Mouse (Mus musculus): ENCODE data around the gene Mrpl41. TPM values are rescaled to one million over a fixed set of nuclear protein-coding genes. Genes with fewer than 3 reads are reported as not detected.

The Mrpl41 gene
- total and polyA plus RNA-seq, 3 experiments = 102 to 103 TPM; not detected in 1

- DNase-seq (ENCODE audit: low read depth, low spot score) = no peak
- peak overlapping the region; percentile 89 for H3K9ac ChIP-seq (ENCODE audit: control insufficient read depth, low read depth, low read length, poor library complexity, severe bottlenecking)
- TF ChIP-seq POLR2AphosphoS2 (IDR thresholded peaks at IDR 0.05; ENCODE audit: low read length) (peak; percentile 18; the same call in 1 of the 2 replicates), SIN3A (IDR thresholded peaks at IDR 0.05; ENCODE audit: low read length) (0 out of 2 replicates have a peak, but pooled peaks have one; percentile 2), POLR2A (IDR thresholded peaks at IDR 0.05; ENCODE audit: control insufficient read depth in 1 of 2, insufficient read depth in 1 of 2, low read depth in 1 of 2, low read length in 2 of 2, poor library complexity in 1 of 2) (0 out of 4 replicates have a peak, but pooled peaks of 1 of the 2 experiments have one; percentile 9), MXI1 (IDR thresholded peaks at IDR 0.05; ENCODE audit: low read depth, low read length) (0 out of 2 replicates have a peak, but pooled peaks have one; percentile 9), ZC3H11A (IDR thresholded peaks at IDR 0.05; ENCODE audit: low read depth, low read length) (no peak)
- H3K4me3 ChIP-seq (ENCODE audit: control insufficient read depth in 1 of 2, insufficient read depth in 1 of 2, low read depth in 2 of 2, low read length in 2 of 2) = peak overlapping the region; percentile 76 to 95
- H3K27me3 ChIP-seq (ENCODE audit: control insufficient read depth in 1 of 2, insufficient read depth in 2 of 2, low read length in 2 of 2) = no peaks in the 10 kb centered on the region
- peaks cover 15 to 25% of the 10 kb centered on the region in 2 experiments for H3K36me3 ChIP-seq (ENCODE audit: control insufficient read depth in 1 of 2, insufficient read depth in 2 of 2, low read length in 2 of 2)
- peaks cover 27% of the 10 kb centered on the region for H3K79me2 ChIP-seq (ENCODE audit: control insufficient read depth, insufficient read depth, low read length, poor library complexity)
- peak overlapping the region; percentile 49 for H3K27ac ChIP-seq (ENCODE audit: control insufficient read depth, low read depth, low read length)
- H3K4me1 ChIP-seq (ENCODE audit: control insufficient read depth in 1 of 2, insufficient read depth in 2 of 2, low read length in 2 of 2) = peaks cover 14 to 26% of the 10 kb centered on the region in 2 experiments
- no peaks in the 10 kb centered on the region for H3K9me3 ChIP-seq (replicated peaks; ENCODE audit: insufficient read depth, low read length)
Observed at GRCm38 (mm10) chr2:24950189-24950535, 24.7 kb downstream of the Mrpl41 start.

- peak within 1 kb of the TSS; percentile 89 for H3K9ac ChIP-seq (ENCODE audit: control insufficient read depth, low read depth, low read length, poor library complexity, severe bottlenecking)
- H3K27ac ChIP-seq (ENCODE audit: control insufficient read depth, low read depth, low read length) = peak within 1 kb of the TSS; percentile 58
- peaks cover 9 to 25% of the 10 kb centered on the region in 2 experiments for H3K36me3 ChIP-seq (ENCODE audit: control insufficient read depth in 1 of 2, insufficient read depth in 2 of 2, low read length in 2 of 2)
- peaks cover 27% of the 10 kb centered on the region for H3K79me2 ChIP-seq (ENCODE audit: control insufficient read depth, insufficient read depth, low read length, poor library complexity)
- no peaks in the 10 kb centered on the region for H3K27me3 ChIP-seq (ENCODE audit: control insufficient read depth in 1 of 2, insufficient read depth in 2 of 2, low read length in 2 of 2)
- H3K4me3 ChIP-seq (ENCODE audit: control insufficient read depth in 1 of 2, insufficient read depth in 1 of 2, low read depth in 2 of 2, low read length in 2 of 2) = peak within 1 kb of the TSS; percentile 76 to 95
- DNase-seq (ENCODE audit: low read depth, low spot score) = peak; percentile 97
- no peaks in the 10 kb centered on the region for H3K9me3 ChIP-seq (replicated peaks; ENCODE audit: insufficient read depth, low read length)
- H3K4me1 ChIP-seq (ENCODE audit: control insufficient read depth in 1 of 2, insufficient read depth in 2 of 2, low read length in 2 of 2) = peaks cover 14 to 25% of the 10 kb centered on the region in 2 experiments
- peak; percentile 93 for TF ChIP-seq SIN3A (IDR thresholded peaks at IDR 0.05; ENCODE audit: low read length)
- no peak for TF ChIP-seq CTCF (IDR thresholded peaks at IDR 0.05 in 2 of 3, conservative IDR thresholded peaks at IDR 0.05 in 1 of 3; ENCODE audit: control insufficient read depth in 1 of 3, insufficient read depth in 1 of 3, low read depth in 2 of 3, low read length in 3 of 3, poor library complexity in 1 of 3, severe bottlenecking in 1 of 3)
- no peak; the same call in 1 of the 2 replicates for TF ChIP-seq ELF1 (IDR thresholded peaks at IDR 0.05; ENCODE audit: low read depth, low read length)
- no peak for TF ChIP-seq RAD21 (IDR thresholded peaks at IDR 0.05; ENCODE audit: low read depth, low read length)
- TF ChIP-seq POLR2AphosphoS2 (IDR thresholded peaks at IDR 0.05; ENCODE audit: low read length) = peak; percentile 27; the same call in 1 of the 2 replicates
- TF ChIP-seq CHD2 (IDR thresholded peaks at IDR 0.05; ENCODE audit: low read length) = no peak
- TF ChIP-seq POLR2AphosphoS5 (IDR thresholded peaks at IDR 0.05; ENCODE audit: borderline replicate concordance, low read depth, low read length) = no peak
- no peak for TF ChIP-seq EP300 (IDR thresholded peaks at IDR 0.05; ENCODE audit: low read depth in 1 of 2, low read length in 2 of 2)
- TF ChIP-seq UBTF (IDR thresholded peaks at IDR 0.05; ENCODE audit: borderline replicate concordance, insufficient read depth, low read depth, low read length) = 0 out of 2 replicates have a peak, but pooled peaks have one; percentile 14
- TF ChIP-seq E2F4 (IDR thresholded peaks at IDR 0.05; ENCODE audit: borderline replicate concordance, low read depth, low read length) = peak; percentile 90; the same call in 1 of the 2 replicates
- no peak for TF ChIP-seq MAZ (IDR thresholded peaks at IDR 0.05; ENCODE audit: low read depth, low read length)
- TF ChIP-seq JUND (IDR thresholded peaks at IDR 0.05; ENCODE audit: low read depth, low read length) = no peak
- peak; percentile 58 for TF ChIP-seq MAX (IDR thresholded peaks at IDR 0.05; ENCODE audit: low read length)
- TF ChIP-seq GABPA (IDR thresholded peaks at IDR 0.05; ENCODE audit: low read depth, low read length) = no peak
- no peak; the same call in 1 of the 2 replicates for TF ChIP-seq MYC (IDR thresholded peaks at IDR 0.05; ENCODE audit: low read depth, low read length)
- no peak; the same call in 1 of the 2 replicates for TF ChIP-seq ETS1 (IDR thresholded peaks at IDR 0.05; ENCODE audit: low read depth, low read length)
- no peak for TF ChIP-seq SMC3 (IDR thresholded peaks at IDR 0.05; ENCODE audit: low read depth, low read length)
- no peak for TF ChIP-seq MAFK (IDR thresholded peaks at IDR 0.05; ENCODE audit: borderline replicate concordance, low read depth, low read length)
- no peak for TF ChIP-seq RCOR1 (IDR thresholded peaks at IDR 0.05; ENCODE audit: low read depth, low read length)
- peak; percentile 100 for TF ChIP-seq NRF1 (IDR thresholded peaks at IDR 0.05; ENCODE audit: insufficient read depth, low read depth, low read length, poor library complexity, severe bottlenecking)
- peak; percentile 71 for TF ChIP-seq TBP (IDR thresholded peaks at IDR 0.05; ENCODE audit: low read depth, low read length)
- no peak for TF ChIP-seq MEF2A (IDR thresholded peaks at IDR 0.05; ENCODE audit: extremely low read depth, insufficient replicate concordance, low read depth, low read length, poor library complexity, severe bottlenecking)
- no peak for TF ChIP-seq ZNF384 (IDR thresholded peaks at IDR 0.05; ENCODE audit: low read depth, low read length)
- no peak for TF ChIP-seq USF1 (IDR thresholded peaks at IDR 0.05; ENCODE audit: low read depth, low read length)
- TF ChIP-seq BHLHE40 (IDR thresholded peaks at IDR 0.05; ENCODE audit: borderline replicate concordance, low read depth, low read length) = peak; percentile 71
- no peak for TF ChIP-seq TAL1 (IDR thresholded peaks at IDR 0.05; ENCODE audit: low read length)
Observed at GRCm38 (mm10) chr2:24949421-24950188, 25.3 kb downstream of the Mrpl41 start, which contains the start of gene Zmynd19. TSS of gene Zmynd19 (plus strand) at chr2:24949792.
